10 mouse cellular contexts compared by ENCODE assay signal in the genomic region with DNA sequence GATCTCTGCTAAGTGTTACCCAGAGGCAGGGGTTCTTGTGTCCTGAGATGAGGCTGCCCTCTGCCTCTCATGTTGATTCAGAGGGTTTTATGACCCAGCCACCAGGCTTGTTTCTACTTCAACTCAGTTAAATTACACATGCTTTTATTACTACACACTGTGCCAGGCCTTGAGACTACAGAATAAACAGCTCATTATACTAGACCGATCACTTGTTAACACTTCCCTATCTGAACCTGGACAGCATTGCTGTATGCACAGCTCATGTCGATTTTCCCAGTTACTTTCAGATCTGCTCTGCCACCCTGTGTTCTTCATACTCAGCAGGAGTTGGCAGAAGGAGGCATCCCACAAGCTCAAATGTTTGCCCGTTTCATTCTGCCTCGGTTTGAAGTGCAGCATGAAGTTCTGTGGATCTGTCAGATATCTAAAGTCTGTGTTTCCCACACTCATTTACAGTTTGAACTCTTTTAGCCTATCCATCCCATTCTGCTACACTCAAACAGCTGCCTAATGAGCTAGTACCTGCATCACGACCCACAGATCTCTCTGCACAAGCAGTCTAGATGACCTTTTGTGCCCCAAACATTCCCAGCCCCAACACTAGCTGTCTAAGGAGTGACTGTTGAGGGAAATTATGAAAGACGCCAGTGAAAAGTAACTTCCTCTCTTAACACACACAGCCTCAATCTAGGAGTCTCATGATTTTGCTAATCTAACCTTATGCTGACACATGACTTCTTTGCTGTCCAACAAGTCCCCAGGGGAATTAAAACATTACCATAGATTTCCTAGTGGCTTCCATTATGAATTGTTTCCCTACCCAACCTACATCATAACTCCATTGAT. TPM values are rescaled to one million over a fixed set of nuclear protein-coding genes. Genes with fewer than 3 reads are reported as not detected.
A peak's percentile ranks its signal among the peaks of the same experiment; 100 is the strongest.
DNase-seq lines count a peak whose midpoint lies in the region; ATAC-seq and TF ChIP-seq lines count a peak whose summit lies in the region.
"Had no signal": no experiment of that assay in that cellular context is flagged by ENCODE, and none has a peak within 500 bp of the region (broad histone marks: within the 10 kb centered on the region; RNA-seq: fewer than 3 reads in every experiment).

No protein-coding gene starts in this region.

- peaks cover 8% of the 10 kb centered on the region; the same call in 1 of the 2 replicates for H3K4me1 ChIP-seq in hindbrain, postnatal 0 days (ENCODE audit: insufficient read depth, low read length)

- H3K27me3 ChIP-seq in hindbrain, postnatal 0 days (ENCODE audit: insufficient read depth, low read length), result no peaks in the 10 kb centered on the region

- H3K9me3 ChIP-seq in hindbrain, postnatal 0 days (ENCODE audit: low read length), result no peaks in the 10 kb centered on the region

- no peak overlapping the region; the same call in 1 of the 2 replicates for H3K4me3 ChIP-seq in macrophage (ENCODE audit: inconsistent target)
- H3K4me3 ChIP-seq in hindbrain, postnatal 0 days (ENCODE audit: low read length), result no peak overlapping the region

- peak overlapping the region; percentile 85 for H3K27ac ChIP-seq in macrophage
- H3K27ac ChIP-seq in hindbrain, postnatal 0 days, result no peak overlapping the region

- peak; percentile 78 for ATAC-seq in granulocyte monocyte progenitor cell, adult 5-6 weeks (replicated peaks; ENCODE audit: poor library complexity, severe bottlenecking)
- ATAC-seq in hindbrain, postnatal 0 days, result no peak

- no peak overlapping the region for H3K9ac ChIP-seq in hindbrain, postnatal 0 days (replicated peaks; ENCODE audit: low read length)

- H3K79me2 ChIP-seq in macrophage (ENCODE audit: inconsistent target), result no peaks in the 10 kb centered on the region

- peak; percentile 12 to 73 for DNase-seq in layer of hippocampus, adult 18-20 months (ENCODE audit: low spot score in 2 of 2)
- no peak for DNase-seq in layer of hippocampus, postnatal 25 days (ENCODE audit: extremely low spot score in 1 of 2, low spot score in 1 of 2)
- DNase-seq in brain, adult 2 months (ENCODE audit: low read depth, low spot score), result peak; percentile 45
- no peak for DNase-seq in urinary bladder, postnatal 25 days (ENCODE audit: low spot score)
- DNase-seq in hindbrain, postnatal 0 days (ENCODE audit: low spot score), result no peak
- DNase-seq: heart, postnatal 10 days; kidney, adult 8-10 months; thymus, adult 18-20 months had no signal

- no peak for TF ChIP-seq CTCF in hindbrain, postnatal 0 days (IDR thresholded peaks at IDR 0.05; ENCODE audit: low read depth)

- no peak overlapping the region for H3K4me2 ChIP-seq in hindbrain, postnatal 0 days (ENCODE audit: low read depth, low read length)

- H3K36me3 ChIP-seq in macrophage (ENCODE audit: inconsistent target), result no peaks in the 10 kb centered on the region
- no peaks in the 10 kb centered on the region for H3K36me3 ChIP-seq in hindbrain, postnatal 0 days (ENCODE audit: insufficient read depth, low read length)

- 2% methylated on average over 6 of the region's 6 CpGs for WGBS in macrophage (ENCODE audit: missing documents)
- 46% methylated on average over 6 of the region's 6 CpGs for WGBS in hindbrain, postnatal 0 days

RNA-seq across cellular contexts. Expression of a gene that starts 3.2 kb away (rescaled TPM):
- under 1 TPM; 0.59 to 0.68 TPM for total RNA-seq in layer of hippocampus, adult 18-20 months (2021)
- total RNA-seq in layer of hippocampus, postnatal 25 days (2021), result under 1 TPM; 0.22 to 0.45 TPM
- total RNA-seq in granulocyte monocyte progenitor cell, adult 5-6 weeks (2014; fragmentation: Nextera tagmentation), result 1.7 and 2.9 TPM in 2 replicates
- 0.21 and 2.0 TPM in 2 replicates for total RNA-seq in granulocyte monocyte progenitor cell, adult 5-6 weeks (2017)
- 10 to 100 TPM in 15 of 26 experiments, 1 to 10 TPM in 11; 1.7 to 48.7 (median 12.3) TPM for total RNA-seq in macrophage (2018; cell fraction: chromatin; rRNA removed)
- total RNA-seq in macrophage (2018; cell fraction: cytosol; rRNA removed), result 1 to 10 TPM in 13 of 26 experiments, under 1 TPM in 13; 0.12 to 3.1 (median 0.92) TPM
- total RNA-seq in macrophage (2018; cell fraction: nucleus; rRNA removed), result 10 to 100 TPM in 13 of 26 experiments, 1 to 10 TPM in 13; 1.3 to 26.0 (median 9.2) TPM
- polyA plus RNA-seq in macrophage (2018), result 0.26 to 1.7 TPM (median 0.28 TPM) in 3 replicates
- total RNA-seq in hindbrain, postnatal 0 days (2014; rRNA removed), result 0.14 and 0.63 TPM in 2 replicates
- polyA plus RNA-seq in hindbrain, postnatal 0 days (2015; fragmentation: Nextera tagmentation; extraction: Ambion mirVana), result 0.29 and 0.52 TPM in 2 replicates
- total RNA-seq: heart, postnatal 10 days had no signal

Comparison
In these comparisons a context has a peak if more than half of its experiments do, and no peak if none do; other contexts are left out.
1. DNase-seq: peak in layer of hippocampus, adult 18-20 months (2 of 2) and brain, adult 2 months (single experiment); none in layer of hippocampus, postnatal 25 days (0 of 2), urinary bladder, postnatal 25 days (single experiment) and hindbrain, postnatal 0 days (single experiment).